Mouse (Mus musculus) kidney, adult 18-20 months (tissue): ENCODE results near the gene Tet3.
A peak's percentile ranks its signal among the peaks of the same experiment; 100 is the strongest.

ENCODE experiments used
- DNase-seq: peaks from one replicate; pipeline ENCODE4 v3.0.0; 2021

The Tet3 gene

GRCm38 (mm10) chr6:83459034-83459644 lies at the start of gene Tet3:
Gene Tet3 (minus strand): TSS chr6:83459084.
- DNase-seq, result no peak

- DNase-seq, result no peak
Measured at GRCm38 (mm10) chr6:83507168-83507546, 48.3 kb upstream of the Tet3 start.

DNA sequence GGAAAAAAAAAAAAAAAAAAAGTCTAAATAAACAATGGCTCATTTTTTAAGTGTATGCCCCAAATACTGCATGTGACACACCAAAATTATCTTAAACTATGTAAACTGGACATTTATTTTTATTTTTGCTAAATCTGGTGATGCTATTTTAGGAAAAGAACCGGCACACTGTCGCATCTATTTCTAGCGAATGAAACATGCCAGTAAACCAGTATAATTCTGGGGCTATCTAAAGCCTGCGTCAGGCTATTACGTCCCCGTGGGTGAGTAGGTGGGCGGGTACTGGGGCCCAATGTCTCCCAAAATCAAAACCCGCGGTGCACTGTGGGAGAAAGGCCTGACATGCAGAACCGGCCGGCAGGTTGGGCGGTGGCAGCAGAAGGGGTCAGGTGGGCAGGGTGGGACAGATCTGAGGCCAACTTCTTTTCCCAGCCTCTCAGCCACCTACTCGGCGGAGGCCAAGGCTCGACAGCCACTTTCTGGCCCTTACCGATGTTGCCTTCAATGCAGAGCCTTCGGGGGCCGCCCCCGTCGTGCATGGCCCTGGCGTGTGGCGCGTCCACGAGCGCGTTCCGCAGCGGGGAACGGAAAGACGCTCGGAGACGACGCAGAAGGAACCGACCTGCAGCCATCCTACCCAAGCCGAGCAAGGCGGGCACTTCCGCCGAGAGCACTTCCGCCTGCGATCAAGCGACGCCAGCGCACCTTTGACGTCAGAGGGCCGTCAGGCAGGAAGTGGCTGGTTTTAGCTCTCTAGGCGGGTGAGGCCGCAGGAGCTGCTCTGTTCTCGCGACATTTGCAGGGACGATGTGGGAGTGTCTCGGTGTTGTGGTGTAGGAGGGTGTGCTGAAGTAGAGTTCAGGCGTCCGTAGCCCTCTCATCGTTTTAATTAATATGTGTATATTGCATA lies 47.6 kb upstream of the Tet3 start, which contains the start of gene Dguok:
TSS of gene Dguok (minus strand) at position 712 of the 910 bp plus-strand sequence.
- peak; percentile 95 for DNase-seq

GRCm38 (mm10) chr6:83505554-83505953 lies 46.7 kb upstream of the Tet3 start:
- no peak for DNase-seq

DNA sequence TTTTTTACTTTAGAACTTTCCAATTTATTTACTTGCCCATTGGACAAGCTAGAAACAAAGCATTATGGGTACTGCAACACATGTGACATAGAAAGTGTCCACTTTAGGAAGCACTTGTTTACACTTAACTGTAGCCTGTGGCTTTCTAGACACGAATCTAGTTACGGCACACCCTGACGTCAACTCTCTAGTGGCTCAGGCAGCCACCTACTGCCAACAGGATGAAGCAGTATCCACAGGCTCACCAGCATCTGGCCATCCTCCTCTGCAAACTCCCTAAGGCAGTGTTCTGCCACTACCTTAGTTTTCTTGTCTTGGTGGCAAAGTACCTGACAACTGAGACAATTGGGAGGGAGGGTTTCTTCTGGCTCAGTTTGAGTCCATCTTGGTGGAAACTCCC lies 44.5 kb upstream of the Tet3 start:
- DNase-seq, result no peak

GRCm38 (mm10) chr6:83502656-83503055 lies 43.8 kb upstream of the Tet3 start:
- no peak for DNase-seq

DNA sequence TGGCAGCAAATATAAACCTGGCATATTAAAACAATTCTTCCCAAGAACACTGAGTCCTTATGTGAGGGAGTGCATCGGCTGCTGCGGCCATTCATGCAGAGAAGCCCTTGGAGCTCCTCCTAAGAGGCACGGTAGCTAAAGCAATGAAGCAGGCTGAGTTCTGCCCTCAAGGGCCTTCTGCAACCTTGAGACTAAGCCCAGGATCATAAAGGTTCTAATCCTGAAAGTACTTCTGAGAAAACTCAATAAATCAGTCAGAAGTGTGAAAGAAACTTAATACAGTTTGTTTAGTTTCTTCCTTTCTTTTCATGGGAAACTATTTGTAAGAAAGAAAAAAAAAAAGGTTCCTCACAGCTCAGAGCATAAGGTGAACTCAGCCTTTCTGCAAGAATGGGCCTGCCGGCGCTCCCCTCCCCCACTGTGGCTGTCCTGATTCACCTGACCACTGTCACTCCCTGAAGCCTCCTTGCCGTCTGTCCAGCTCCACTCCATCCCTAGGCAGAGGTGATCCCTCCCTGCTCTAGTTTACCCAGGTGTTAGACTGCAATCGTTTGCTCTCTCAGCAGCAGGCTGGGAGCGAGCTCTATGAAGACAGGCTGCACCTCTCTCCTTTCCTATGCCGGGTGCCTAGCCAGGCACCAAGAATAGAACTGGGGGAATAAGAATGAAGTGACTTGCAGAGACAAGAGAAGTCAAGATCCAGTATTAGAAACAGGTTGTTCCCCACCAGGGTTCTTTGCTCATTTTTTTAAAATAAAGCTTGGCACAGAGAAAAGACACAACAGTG lies 42.8 kb upstream of the Tet3 start:
- no peak for DNase-seq

DNA sequence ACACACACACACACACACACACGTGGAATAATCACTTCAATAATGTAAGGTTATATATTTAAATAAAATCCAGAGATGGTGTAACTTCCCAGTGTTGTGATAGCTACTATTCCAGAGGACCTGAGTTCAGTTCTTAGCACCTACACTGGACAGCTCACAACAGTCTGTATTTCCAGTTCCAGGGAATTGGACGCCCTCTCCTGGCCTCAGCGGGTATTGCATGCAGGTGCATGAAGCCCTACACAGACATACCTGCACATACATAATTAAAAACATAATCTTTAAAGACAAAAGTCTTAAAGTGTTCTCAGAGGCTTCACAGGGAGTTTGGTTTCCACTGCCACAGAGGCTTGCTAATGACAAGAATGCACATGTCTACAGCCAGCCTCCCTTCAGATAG lies 41.6 kb upstream of the Tet3 start:
- no peak for DNase-seq

DNA sequence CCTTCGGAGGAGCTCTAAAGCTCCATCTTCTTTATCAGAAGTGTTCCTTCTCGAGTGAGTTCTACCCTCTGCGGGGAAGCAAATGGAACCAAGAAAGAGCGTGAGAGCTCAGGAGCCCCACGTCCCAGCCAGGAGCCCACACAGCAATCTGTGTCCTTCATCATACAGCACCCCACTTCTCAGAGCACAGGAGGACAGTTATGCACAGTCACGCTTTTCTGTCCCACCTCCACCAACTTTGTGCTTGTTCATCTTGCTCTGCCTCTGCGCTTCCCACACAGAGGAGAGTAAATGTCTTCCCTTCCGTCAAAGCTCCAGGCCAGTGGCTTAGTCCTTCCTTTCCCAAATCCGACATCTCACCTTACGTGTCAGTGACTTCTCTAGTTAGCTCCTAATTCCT lies 40.2 kb upstream of the Tet3 start:
- DNase-seq, result no peak

DNA sequence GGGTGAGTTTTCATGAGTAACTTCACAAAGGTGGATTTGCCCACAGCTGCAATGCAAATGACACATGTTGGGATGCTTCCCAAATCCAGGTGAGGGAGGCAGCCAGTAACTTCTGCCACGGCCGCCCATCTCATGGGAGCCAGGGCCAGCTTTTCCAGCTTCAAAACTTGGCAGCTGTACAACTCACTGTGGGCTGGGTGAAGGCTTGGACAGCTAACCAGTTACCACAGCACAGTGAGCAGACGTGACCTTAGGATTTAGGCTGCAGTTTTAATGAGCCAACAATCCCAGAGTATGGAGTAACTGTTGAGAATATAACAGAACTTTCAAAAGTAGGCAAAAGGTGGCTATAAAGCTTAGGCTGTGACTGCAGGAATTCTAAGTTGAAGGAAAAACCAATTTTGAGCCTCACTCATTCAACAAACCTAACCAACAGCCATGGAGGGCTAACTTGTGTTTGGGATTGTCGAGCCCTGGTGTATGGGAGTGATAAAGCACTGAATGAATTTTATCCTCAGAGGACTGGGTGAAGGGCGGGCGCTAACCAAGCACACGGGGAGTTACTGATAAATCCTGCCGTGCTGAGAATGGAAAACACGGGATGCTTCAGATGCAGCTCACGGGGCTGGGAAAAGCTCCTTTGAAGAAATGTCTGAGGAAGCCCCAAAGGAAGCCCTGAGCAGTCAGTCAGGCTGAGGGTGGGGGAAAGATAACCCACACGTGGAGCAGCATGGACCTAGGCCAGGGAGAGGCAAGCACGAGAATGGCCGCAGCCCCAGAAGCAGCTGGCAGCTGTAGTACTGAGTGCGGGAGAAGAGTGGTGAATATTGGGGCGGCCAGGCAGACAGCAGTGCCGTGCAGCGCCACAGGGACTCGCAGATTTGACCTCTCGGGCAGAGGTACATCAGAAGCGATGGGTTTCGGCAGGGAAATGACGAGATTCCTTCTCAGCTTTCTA lies 38.1 kb upstream of the Tet3 start:
- peak; percentile 47 for DNase-seq

DNA sequence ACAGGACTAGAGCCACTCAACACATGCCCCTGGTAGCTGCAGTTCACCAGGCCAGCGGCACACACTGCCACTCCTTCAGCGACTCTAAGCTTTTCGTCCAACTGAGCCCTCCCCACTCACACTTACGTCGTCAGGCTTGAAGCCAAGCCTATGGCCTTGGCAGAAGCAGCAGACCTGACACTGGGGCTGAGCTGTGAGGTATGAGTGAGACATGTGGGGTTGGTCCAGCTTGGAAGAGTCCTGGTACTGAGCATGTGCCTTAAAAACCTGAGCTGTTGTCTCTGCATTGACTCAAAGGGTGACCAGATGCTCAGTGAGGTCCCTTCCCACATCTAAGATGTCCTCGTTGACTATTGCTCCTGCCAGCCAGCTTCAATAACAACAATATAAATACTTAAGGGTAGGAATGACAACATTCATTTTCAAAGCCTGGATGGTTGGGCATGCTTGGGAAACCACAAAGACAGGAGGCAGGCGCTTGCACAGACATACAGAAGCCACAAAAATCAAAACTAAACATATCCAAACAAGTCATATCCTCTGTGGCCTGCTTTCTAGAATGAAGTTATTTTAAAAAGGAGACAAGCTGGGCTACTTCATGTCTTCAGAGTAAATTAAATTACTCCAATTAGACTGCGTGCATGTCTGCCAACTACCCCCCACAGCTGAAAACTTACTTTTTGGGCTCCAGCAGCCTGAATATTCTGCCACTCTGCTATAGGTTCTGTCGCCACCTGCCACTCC lies 37.3 kb upstream of the Tet3 start:
- DNase-seq, result no peak

- DNase-seq, result no peak
Measured at GRCm38 (mm10) chr6:83490622-83491021, 31.7 kb upstream of the Tet3 start.

DNA sequence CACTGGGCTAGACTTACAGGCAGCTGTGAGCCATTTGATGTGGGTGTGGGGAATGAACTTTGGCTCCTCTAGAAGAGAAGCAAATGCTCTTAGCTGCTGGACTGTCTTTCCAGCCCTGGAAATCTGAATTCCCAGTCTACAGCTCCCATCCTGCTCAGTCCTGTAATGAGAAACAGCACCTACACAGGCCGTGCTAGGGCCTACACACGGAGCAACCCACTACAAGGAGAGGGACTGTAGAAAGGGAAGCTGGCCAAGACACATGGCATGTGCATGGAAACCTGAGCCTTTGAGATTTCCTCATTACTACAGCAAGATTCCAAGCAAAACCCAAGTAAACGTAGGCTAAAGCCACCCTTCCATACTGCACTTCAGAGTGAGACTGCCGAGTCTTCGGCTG lies 29.3 kb upstream of the Tet3 start:
- DNase-seq, result no peak

- DNase-seq, result no peak
Measured at GRCm38 (mm10) chr6:83487298-83487697, 28.4 kb upstream of the Tet3 start.

DNA sequence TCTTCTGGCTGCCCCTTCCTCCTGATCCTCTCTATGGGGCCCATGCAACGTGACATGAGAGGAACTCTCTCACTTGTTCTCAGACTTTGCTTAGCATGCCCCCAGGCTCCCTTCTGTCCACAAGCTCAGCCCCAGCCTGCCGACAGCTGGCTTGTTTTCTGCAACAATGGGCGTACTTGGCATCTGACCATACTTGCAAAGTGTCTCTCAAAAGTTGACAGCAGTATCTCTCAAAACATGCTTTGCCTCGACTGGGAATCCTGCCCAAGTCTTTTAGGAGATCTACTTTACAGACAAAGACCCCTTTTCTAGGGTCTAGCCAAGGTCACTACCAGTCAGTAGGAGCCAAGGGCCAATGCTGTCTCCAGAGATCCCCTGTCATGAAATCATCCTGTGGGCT lies 27.0 kb upstream of the Tet3 start:
- DNase-seq, result no peak

- DNase-seq, result no peak
Measured at GRCm38 (mm10) chr6:83483776-83484175, 24.9 kb upstream of the Tet3 start.

DNA sequence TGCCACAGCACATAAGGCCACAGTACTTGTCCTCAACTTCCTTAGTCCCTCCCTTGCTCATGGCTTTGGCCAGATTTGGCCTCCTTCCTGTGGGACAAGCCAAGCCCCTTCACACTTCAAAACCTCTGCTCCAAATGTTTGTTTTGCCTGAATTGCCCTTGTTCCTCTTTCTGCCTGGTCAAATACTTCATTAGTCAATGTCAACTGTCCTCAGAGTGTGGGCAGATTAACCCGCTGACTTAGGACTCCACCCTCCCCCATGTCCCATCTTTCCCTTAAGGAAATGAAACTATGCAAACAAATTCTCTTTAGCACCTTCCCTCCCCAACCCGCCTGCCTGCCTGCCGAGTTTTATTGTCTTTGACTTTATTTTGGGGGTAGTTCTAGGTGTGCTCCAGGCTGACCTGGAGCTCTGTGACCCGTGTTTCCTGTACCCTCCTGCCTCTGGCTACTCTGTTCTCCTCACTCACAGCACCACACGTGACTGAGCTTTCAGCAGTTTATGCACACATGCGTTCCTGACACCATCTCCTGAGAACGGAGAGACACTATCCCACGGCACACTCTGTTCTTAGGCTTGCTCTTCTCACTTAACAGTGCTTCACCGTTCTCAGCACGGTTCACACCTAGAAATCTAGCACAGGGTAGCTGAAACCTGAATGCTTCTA lies 23.7 kb upstream of the Tet3 start:
- peak; percentile 36 for DNase-seq

- DNase-seq, result no peak
Measured at GRCm38 (mm10) chr6:83480019-83480655, 21.3 kb upstream of the Tet3 start.

DNA sequence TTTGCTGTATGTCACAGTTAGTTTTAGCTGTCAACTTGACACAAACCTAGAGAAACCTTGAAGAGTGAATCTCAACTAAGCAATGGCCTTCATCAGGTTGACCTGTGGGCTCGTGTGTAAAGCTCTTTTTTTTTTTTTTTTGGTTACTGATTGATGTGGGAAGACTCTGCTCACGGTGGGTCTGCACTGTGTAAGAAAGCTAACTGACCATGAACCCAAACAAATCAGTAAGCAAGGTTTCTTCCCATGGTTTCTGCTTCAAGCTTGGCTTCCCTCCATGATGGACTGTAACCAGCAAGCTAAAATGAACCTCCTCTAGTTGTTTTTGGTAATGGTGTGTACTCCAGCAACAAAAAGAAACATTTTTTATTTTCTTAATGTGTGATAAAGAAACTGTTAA lies 20.3 kb upstream of the Tet3 start:
- no peak for DNase-seq

GRCm38 (mm10) chr6:83478628-83479027 lies 19.7 kb upstream of the Tet3 start:
- DNase-seq, result no peak

- no peak for DNase-seq
Measured at GRCm38 (mm10) chr6:83478217-83478616, 19.3 kb upstream of the Tet3 start.
